Mouse (Mus musculus) brain, adult 2 months (tissue): ENCODE measurements at regions not wholly inside any gene's neighbourhood (a gene's known extent, or its start where the extent isn't known, plus 50 kb on each side); places are given as distances from the start of the nearest gene placed in this dataset.

Experiments used
- DNase-seq: peaks from one replicate; pipeline ENCODE4 v3.0.0; 2011; ENCODE audit warnings: low read depth, low spot score

DNA sequence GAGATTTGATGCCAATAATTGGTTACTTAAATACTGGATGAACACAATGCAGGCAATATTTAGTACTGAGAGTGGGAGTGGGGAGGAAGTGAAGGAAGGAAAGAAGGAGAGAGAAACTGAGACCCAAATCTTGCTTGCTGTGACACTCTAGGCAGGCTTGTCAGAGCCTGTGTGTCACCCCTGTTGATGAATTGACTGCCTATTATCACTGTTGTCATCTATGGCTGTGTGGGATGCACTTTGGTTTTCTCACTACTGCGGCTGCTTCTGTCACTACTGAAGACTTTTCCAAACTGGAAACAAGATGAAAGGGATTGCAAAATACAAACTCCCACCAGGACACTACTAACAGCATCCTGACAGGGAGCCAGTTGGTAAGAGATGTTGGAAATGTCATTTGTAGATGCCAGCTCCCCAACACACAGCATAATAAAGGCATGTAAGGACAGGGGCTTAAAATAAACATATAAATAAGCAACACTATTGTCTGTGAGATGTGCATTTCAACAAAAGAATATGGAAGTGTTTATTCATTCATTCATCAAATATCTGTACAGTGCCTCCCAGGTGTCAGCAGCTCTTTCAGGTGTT is 207.0 kb upstream of the Ufl1 start:
- DNase-seq: peak; percentile 12

DNA sequence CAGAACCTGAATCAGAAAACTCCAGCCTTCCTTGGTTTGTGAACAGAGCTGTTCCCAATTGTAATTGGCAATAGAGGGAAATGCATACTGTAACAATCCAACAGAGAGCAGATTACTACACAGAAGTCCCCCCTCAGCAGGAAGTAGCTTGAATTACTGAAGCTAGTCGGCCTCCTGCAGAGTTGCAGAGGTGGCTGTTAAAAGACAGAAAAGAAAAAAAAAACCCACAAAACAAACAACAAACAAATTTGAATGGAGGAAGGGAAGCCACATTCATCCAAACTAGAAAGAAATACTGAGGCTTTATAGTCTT is 202.0 kb upstream of the Ufl1 start:
- no peak for DNase-seq

DNA sequence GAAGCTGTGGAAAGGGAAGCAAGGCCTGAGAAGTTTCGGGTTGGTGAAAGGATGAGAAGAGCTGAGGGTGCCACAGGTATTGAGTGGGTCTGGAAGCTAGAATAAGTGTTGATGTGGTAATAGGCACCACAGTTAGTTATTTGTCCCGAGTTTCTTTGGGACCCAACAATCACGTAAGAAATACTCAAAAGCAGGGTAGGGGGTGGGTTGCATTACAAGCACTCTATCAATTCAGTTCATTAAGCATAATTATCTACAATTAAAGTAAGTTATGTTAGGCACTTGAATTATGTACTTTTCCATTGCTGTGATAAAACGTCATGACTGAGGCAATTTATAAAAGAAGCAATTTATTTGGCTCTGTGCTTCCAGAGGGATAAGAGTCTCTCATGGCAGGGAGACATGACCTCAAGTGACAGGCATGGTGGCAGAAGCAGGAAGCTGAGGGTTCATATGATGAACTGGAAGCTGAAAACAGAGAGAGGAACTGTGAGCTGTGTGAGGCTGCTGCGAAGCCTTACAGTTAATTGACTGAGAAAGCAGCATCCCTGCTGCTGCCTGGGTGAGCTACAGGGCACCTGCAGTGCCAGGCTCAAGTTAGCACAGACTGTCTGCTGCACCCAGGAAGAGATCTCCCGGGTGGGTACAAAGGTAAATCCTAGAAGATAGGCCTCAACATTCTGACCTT is 201.5 kb upstream of the Ufl1 start:
- DNase-seq: peak; percentile 19

DNA sequence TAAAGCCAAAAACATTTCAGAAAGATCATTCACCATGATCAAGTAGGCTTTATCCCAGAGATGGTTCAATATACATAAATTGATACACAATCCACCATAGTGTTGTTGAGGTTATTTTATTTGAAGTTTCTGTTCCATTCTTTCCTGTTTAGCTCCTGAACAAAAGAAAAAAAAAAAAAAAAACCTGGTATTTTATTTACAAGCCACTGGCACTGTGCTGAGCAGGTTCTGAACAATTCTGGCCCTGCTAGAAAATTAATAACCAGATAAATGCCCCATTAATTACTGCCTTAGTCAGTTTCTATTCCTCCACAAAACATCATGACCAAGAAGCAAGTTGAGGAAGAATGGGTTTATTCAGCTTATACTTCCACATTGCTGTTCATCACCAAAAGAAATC is 191.4 kb upstream of the Ufl1 start:
- no peak for DNase-seq

DNA sequence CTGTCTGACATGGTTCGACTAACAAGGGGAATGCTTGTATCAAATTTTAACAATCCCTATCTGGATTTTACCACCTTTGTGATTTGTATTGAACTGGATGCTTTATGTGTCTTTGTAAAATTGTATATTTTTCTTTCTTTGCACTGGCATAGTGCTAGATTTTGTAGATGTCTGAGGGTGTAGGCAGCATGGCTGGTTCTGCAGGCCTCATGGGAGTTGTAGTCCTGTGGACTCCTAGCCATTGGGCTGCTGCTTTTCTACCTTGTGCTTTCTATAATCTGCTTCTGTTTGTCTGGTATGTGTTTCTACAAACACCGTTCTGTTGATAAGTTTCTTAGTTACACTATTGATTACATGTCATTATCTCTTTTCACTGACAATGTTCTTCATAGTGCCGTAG is 184.9 kb upstream of the Ufl1 start:
- DNase-seq: no peak

DNA sequence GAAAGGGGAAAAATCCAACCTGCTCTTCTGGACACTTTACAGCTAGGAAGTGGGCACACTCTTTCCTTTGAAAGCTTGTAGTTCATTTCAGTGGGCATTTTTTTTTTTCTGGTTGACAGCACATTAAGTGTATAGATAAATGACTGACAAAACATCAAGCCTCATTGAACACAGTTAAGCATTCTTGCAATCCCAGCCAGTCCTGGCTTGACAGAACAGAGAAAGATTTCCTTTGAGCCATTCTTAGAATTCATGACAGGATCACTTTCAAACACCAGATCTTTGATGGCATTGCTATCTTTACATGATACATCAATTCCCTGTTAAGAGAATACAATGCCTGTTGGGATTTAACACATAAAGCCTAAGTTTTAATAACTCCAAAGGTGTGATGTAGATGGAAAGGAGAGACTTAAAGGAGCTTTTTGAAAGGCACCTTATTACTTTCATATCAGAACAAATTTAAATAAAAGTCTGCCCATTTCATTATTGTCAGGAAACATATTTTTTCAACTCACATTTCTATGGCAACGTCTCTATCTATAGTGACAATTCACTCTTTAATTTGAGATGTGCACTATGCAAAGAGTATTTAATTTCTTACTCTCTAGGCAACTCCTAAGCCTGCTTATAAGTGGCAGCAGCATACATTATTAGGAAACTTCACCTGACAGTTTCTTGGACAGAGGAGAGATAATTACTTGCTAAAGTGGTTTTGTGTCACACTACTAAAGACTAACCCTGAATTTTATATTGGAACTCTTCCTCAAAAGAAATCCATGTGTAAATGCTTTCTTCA is 183.4 kb upstream of the Ufl1 start:
- no peak for DNase-seq

DNA sequence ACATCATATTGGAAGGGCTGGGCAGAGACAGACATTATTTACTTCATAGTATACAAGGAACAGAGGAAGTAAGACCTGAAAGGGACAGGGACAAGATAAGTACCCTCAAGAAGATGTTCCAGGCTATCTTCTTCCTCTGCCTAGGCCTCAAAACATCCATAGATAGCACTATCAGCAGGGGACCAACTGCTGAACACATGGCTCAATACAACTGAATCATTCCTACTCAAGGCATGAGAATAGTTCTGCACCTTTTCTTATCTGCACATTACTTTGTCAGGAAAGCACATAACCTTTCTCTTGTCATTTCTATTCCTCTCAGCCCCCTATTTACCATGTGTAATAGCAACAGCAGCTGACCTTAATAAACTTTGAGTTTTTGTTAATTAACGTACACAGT is 182.4 kb upstream of the Ufl1 start:
- DNase-seq: no peak

DNA sequence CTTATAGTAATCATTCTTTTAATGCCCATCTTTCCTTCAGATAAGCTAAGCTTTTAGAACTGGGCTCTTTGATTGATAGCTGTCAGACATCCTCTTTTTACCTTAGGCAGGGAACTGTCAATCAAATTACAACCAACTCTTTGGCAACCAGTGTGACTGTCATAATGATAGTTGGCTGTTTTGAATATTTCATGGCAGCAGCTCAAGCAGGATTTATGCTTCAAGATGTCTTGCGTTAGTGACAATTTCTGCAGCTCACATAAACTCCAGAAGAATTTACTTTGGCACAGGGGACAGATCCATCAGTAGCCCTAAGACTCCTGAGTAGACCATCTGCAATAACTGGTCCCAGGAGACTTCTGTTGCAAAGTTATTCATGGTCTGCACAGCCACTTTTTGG is 178.5 kb upstream of the Ufl1 start:
- DNase-seq: no peak

DNA sequence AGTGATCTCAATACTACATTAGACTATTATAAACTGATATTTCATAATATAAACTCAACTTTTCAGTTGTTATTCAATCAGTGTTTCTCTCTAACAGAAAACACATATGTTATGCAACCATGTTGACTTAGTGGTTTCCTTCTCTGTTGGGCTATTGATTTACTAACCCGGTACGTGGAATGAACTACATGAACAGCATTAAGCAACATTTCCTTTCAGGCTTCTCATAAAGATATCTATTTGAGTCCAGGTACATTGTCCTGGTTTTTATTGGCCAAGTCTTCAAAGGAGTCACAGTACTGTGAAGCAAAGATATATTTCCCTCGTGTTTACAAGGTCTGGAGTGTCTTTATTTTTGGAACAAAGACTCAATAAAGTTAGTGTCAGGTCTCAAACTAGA is 173.1 kb upstream of the Ufl1 start:
- DNase-seq: no peak

DNA sequence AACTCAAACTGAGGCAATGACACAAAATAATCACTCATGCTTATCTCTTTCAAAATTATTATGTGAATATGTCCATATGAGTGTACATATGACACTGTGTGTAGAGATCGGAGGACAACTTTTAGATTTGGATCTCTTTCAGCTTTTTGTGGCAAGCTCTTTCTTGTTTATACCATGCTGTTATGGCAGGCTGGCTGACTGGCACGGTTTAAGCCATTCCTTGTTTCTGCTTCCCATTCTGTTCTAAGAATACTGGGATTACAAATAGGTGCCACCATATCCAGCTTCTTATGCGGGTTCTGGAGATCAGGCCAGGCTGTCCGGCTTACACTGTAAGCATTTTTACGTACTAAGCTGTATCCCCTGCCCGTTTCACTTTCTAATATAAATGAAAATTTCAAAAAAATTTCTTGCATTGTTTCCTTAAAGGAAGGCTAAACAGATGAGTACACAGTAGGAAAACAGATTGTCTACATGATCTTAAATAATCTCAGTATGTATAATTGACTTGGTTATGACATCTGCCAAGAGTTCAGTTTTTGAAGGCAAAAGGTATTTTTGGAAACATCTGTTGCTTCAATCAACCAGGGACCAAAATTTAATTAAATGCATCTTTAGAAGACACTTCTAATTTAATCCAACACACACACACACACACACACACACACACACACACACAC is 171.6 kb upstream of the Ufl1 start:
- no peak for DNase-seq

DNA sequence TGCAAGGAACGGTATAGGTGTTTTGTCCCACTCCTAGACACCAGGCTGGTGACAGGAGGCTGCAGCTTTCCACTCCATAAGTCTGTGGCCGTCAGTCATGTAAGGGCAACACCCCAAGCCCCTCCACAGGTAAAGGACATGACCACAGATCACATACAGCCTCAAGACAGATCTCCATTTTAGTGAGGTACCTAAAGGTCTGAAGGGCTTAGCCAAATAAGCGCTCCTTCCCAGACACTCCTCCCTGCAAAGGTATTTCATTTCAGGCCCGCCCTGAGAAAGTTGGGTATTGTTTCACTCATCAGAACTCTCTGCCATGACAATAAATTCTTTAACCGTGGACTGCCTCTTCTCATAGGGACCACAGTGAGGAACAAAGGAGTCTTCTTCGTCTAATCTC is 170.2 kb upstream of the Ufl1 start:
- DNase-seq: no peak

DNA sequence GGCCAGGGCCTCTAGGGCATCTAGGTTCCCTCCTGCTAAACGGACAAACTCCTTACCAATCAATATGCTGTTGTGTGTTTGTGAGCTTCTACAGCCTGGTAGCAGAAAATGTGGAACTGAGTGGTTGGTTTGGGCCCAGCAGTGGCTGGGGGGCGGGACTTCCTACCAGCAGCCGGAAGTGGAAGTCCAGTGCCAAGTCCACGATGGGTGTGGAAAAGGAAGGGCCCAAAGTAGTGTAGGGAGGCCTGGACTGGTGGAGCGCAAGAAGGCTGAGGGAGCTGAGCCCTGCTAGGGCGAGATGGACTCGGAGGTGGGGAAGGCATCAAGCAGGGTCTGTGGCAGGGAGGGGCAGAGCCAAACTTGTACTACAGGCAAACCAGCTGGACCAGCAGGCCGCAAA is 150.6 kb upstream of the Ufl1 start:
- no peak for DNase-seq

DNA sequence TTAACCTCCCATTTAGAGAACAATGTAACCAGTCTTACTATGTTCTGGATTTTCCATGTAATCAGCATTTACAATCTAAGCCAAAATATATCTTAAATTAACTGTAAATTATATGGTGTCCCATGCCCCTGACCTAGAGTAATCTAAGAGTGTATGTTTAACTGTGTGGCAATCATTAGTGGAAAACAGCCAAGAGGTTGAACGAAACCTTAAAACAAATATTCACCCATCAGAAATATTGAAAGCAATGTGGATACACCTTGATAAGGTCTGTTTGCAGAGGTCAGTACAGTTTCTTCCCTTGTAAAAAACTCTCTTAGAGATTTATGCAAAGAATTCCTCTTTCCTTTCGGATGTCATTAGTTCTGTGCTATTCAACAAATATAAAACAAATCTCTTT is 134.7 kb upstream of the Ufl1 start:
- no peak for DNase-seq

DNA sequence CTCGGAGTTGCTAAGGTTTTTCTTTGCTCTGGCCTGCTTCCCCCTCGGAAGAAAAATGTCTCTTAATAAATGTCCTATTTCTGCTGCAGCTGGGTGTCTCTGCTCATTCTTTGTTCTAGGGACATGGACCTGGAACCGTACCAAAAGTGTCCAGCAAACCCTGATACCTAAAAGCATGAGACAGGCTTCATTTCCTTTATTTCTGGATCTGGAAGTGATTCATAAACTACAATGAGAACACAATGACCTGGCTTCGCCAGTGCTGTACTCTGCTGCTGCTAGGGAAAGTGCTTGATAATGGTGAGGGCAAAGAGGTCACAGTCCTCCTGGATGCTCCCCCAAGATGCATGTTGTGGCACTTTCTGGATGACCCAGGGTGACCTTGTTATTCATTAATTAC is 128.8 kb upstream of the Ufl1 start:
- DNase-seq: peak; percentile 27

DNA sequence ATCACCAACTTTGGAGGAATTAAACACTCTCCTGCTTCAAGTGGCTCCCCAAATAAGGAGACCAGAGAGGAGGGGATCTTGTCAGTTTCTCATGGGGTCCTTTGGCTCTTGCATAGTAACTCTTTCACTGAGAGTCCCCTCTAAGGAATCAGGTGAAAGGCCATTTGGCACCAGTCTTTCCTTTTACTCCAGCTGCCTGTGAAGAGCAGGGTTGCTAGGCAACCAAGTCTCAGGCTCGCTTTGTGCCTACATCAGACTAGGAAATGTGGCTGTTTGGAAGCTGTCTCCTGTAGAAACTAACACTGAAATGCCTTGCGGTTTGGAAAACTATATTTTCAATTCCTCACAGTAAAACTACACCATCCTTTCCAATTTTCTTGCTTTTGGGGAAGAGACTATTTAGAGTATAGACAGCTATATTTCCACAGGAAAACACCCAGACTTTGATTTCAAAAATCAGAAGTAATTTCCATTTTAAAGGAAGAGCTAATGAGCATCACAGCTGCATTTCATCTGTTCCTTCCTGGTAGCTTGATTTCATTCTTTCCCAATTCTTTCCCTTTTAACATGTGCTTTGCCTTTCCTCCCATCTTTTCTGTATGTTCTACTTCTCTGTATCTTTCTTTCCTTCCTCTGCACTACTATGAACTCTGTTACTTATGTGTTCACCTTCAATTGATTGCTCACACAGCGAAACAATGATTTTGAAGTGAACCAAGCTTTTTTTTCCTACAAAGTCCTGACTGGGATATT is 127.3 kb upstream of the Ufl1 start:
- DNase-seq: peak; percentile 90

DNA sequence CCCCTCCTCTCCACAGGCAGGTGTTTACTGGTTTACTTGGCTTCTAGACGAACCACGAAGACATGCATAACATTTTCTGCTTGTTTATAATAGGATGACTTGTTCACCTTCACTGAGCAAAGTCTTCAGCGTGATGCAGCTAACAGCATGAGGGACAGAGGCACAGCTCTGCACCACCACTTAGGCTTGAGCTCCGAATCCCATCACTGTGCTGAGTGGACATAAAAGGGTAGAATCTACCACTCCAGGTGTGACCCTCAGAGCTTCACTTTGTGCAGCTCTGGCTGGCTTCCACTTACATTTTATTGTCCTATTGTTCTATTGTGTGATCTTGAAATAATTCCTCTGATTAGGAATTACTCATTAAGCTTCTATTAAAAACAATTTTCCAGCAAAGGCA is 126.2 kb upstream of the Ufl1 start:
- DNase-seq: no peak

DNA sequence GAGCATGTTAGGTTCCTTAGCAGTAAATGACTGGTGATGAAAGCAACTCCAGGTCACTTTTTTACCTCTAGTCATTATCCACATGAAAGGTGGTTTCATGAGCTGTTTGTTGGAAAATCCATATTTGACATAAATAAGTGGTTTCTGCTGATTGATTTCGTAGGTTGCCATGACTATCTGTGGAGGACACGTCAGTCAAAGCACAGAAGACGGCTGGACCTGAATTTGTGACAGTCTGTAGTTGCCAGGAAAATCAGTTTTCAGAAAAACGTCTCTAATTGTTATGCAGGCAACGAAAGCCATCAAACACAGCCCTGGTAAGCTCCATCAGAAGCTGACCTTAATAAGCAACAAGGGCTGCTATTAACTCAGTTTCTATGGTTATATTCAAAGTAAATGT is 107.9 kb upstream of the Ufl1 start:
- no peak for DNase-seq

DNA sequence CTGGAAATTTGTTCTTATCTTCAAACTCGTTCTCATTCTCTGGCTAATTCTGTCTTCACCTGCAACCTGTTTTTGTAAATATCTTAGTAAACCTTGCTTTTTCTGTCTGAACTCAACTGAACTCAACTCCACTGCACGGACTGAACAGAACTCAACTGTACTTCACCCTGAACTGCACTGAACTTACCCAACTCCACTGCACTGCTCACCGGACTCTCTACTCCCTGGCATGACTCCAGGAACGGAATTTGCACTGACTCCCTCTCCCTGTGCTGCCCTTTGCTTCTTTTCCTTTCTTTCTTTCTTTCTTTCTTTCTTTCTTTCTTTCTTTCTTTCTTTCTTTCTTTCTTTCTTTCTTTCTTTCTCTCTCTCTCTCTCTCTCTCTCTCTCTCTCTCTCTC is 90.4 kb upstream of the Ufl1 start:
- DNase-seq: no peak

DNA sequence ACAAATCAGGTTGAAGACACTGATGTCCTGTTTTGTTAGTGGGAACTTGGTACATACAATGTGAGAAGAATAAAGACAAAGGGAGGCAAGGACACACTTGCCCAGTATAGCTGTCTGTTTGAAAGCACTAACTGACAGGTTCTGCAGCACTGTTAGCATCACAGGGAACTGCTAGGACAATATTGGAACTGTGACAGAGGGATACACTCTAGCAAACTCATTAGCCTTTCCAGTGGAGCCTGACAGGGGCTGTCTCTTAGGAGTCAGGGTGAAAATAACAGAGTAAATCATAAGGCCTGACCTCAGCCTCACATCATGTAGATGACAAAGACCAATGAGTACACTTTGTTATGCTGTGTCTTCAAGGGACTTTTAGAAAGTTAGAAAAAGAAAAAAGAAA is 82.8 kb upstream of the Ufl1 start:
- DNase-seq: no peak

DNA sequence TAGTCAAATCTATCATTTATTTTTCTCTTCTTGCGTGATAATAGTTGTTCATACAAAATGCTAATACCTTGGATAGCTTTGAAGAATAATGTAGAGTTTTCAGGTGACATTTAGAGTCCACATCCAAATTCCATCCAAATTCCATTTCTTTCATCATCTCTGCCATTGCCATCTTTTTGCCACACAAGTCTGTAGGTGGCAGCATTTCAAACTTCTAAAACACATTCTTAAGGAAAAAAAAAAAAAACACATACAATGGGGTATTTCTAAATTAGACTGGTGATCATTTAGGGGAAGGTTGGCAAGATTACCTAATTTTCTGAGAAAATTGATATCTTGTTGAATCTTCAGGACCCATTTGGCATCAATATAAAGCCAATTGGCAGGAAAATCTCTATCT is 56.0 kb upstream of the Ufl1 start:
- peak; percentile 32 for DNase-seq
